Mouse (Mus musculus): ENCODE data around the gene Cog2. TPM values are rescaled to one million over a fixed set of nuclear protein-coding genes. Genes with fewer than 3 reads are reported as not detected.

The Cog2 gene
- polyA plus RNA-seq, 1 experiment from 2014 or later: 42.6 TPM

DNA sequence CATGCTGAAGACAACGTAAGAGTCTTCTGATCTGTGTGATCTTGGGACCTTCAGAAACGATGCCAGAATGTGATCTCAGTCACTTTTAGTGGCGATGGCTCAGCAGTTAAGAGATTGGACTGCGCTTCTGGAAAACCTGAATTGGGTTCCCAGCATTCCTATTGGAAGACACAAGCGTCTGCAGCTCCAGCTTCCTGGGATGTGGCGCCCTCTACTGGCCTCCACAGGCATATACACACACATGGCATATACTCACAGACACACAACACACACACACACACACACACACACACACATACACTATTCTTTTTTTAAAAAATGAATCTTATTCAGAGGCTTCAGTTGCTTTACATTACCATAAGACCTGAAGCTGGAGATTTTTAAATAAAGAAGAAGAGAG lies 30.8 kb upstream of the Cog2 start:
- H3K9ac ChIP-seq (ENCODE audit: low read length): no peak overlapping the region
- no peaks in the 10 kb centered on the region for H3K36me3 ChIP-seq (ENCODE audit: control insufficient read depth, insufficient read depth, low read length)
- DNase-seq (ENCODE audit: low spot score) (no peak), ATAC-seq (ENCODE audit: insufficient read depth, low FRiP score, low TSS enrichment) (no peak)
- H3K27ac ChIP-seq (ENCODE audit: low read depth, low read length): no peak overlapping the region
- H3K4me2 ChIP-seq (ENCODE audit: low read depth): no peak overlapping the region
- H3K4me1 ChIP-seq (ENCODE audit: control insufficient read depth, insufficient read depth, low read length): no peaks in the 10 kb centered on the region
- 86% methylated on average over 6 of the region's 6 CpGs for WGBS
- no peaks in the 10 kb centered on the region for H3K9me3 ChIP-seq (ENCODE audit: control insufficient read depth, low read length)
- no peaks in the 10 kb centered on the region for H3K27me3 ChIP-seq (ENCODE audit: control insufficient read depth, insufficient read depth, low read length)
- no peak overlapping the region for H3K4me3 ChIP-seq (ENCODE audit: low read depth, low read length)

DNA sequence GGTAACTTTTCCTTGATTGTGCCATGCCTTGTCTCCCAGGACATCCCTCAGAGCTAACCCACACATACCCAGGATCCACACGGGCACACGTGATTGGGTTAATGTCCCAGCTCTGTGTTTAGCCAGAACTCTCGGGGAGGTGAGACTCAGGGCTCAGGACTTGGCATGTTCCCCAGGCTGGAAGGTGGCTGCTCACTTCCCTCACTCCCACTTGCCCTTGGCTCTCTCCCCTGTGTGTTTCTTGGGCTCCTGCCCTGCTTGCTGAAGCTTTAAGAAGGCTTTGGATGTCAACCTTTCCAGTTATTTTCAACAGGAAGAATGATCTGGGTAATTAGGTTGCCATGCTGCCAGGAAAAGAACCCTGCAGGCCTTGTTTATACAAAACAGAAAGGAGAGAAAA lies 26.2 kb upstream of the Cog2 start:
- no peak overlapping the region for H3K4me3 ChIP-seq (ENCODE audit: low read depth, low read length)
- DNase-seq (ENCODE audit: low spot score): no peak
- H3K9me3 ChIP-seq (ENCODE audit: control insufficient read depth, low read length): no peaks in the 10 kb centered on the region
- no peaks in the 10 kb centered on the region for H3K4me1 ChIP-seq (ENCODE audit: control insufficient read depth, insufficient read depth, low read length)
- no peak overlapping the region for H3K9ac ChIP-seq (ENCODE audit: low read length)
- H3K36me3 ChIP-seq (ENCODE audit: control insufficient read depth, insufficient read depth, low read length): no peaks in the 10 kb centered on the region
- no peak overlapping the region for H3K4me2 ChIP-seq (ENCODE audit: low read depth)
- 94% methylated on average over 3 of the region's 3 CpGs for WGBS
- H3K27me3 ChIP-seq (ENCODE audit: control insufficient read depth, insufficient read depth, low read length): no peaks in the 10 kb centered on the region
- no peak overlapping the region for H3K27ac ChIP-seq (ENCODE audit: low read depth, low read length)
- ATAC-seq (ENCODE audit: insufficient read depth, low FRiP score, low TSS enrichment): no peak

DNA sequence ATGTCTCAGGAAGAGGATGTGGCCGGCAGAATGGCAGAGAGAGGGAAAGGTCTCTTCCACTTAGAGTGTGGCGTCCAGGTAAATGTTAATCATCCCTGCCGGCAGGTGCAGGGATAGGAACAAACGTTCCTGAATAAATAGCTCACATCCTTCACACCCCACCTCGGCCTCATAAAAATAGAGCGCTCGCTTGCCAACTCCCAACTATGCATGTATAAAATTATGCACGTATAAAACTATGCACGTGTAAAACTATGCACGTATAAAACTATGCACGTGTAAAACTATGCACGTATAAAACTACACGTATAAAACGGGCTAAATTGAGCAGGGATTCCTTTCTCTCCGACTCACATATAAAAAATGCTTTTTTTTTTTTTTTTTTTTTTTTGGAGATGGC lies 25.6 kb upstream of the Cog2 start:
- Histone ChIP-seq H3K27me3 (ENCODE audit: control insufficient read depth, insufficient read depth, low read length) (no peaks in the 10 kb centered on the region), H3K9me3 (ENCODE audit: control insufficient read depth, low read length) (no peaks in the 10 kb centered on the region), H3K4me2 (ENCODE audit: low read depth) (no peak overlapping the region), H3K4me1 (ENCODE audit: control insufficient read depth, insufficient read depth, low read length) (no peaks in the 10 kb centered on the region), H3K4me3 (ENCODE audit: low read depth, low read length) (no peak overlapping the region), H3K36me3 (ENCODE audit: control insufficient read depth, insufficient read depth, low read length) (no peaks in the 10 kb centered on the region), H3K9ac (ENCODE audit: low read length) (no peak overlapping the region), H3K27ac (ENCODE audit: low read depth, low read length) (no peak overlapping the region)
- DNase-seq (ENCODE audit: low spot score) (no peak), ATAC-seq (ENCODE audit: insufficient read depth, low FRiP score, low TSS enrichment) (no peak)
- 91% methylated on average over 15 of the region's 15 CpGs for WGBS

DNA sequence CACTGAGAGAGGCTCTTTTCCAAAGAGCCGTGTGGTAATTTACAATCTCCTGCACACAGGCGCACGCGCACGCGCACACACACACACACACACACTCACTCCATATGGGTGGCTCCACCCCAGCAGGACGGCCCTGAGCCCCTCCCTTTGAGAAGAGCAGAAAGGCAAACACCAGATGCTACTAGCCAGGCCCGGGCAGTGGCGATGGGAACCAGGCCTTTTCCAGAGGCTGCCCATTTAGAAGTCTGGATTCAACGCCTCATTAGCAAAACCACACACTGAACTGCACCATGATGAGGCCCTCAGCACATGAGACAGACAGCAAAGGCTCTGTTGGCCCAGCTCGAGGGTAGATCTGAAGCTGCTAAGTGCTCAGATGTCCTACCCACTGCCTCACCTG lies 24.9 kb upstream of the Cog2 start:
- DNase-seq (ENCODE audit: low spot score): no peak
- 58% methylated on average over 11 of the region's 11 CpGs for WGBS

DNA sequence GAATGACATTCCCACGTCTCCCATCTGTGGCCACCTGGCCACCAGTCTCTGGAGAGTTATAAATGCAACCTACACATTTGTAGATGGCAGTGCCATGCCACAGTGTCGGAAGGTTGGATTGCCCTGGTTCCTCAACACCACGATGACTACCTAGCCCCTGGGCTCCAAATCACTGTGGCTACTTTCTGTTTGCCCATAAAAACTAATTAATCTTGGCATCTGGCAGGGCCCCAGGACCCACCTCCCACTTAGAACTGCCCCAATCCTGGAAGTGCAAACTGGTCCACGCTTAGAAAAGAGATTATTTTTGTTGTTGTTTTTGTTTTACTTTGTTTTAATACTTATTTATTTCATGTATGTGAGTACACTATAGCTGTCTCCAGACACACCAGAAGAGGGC lies 24.3 kb upstream of the Cog2 start:
- Histone ChIP-seq H3K9me3 (ENCODE audit: control insufficient read depth, low read length) (no peaks in the 10 kb centered on the region), H3K27me3 (ENCODE audit: control insufficient read depth, insufficient read depth, low read length) (no peaks in the 10 kb centered on the region), H3K4me2 (ENCODE audit: low read depth) (no peak overlapping the region), H3K36me3 (ENCODE audit: control insufficient read depth, insufficient read depth, low read length) (no peaks in the 10 kb centered on the region), H3K27ac (ENCODE audit: low read depth, low read length) (no peak overlapping the region), H3K4me1 (ENCODE audit: control insufficient read depth, insufficient read depth, low read length) (no peaks in the 10 kb centered on the region), H3K9ac (ENCODE audit: low read length) (no peak overlapping the region), H3K4me3 (ENCODE audit: low read depth, low read length) (no peak overlapping the region)
- DNase-seq (ENCODE audit: low spot score): no peak
- WGBS: 76% methylated on average over 4 of the region's 4 CpGs
- ATAC-seq (ENCODE audit: insufficient read depth, low FRiP score, low TSS enrichment): no peak

More for the DNA sequence above, 24.9 kb upstream of the Cog2 start:
- Histone ChIP-seq H3K4me2 (ENCODE audit: low read depth) (no peak overlapping the region), H3K4me3 (ENCODE audit: low read depth, low read length) (no peak overlapping the region), H3K36me3 (ENCODE audit: control insufficient read depth, insufficient read depth, low read length) (no peaks in the 10 kb centered on the region), H3K27ac (ENCODE audit: low read depth, low read length) (no peak overlapping the region), H3K4me1 (ENCODE audit: control insufficient read depth, insufficient read depth, low read length) (no peaks in the 10 kb centered on the region), H3K9ac (ENCODE audit: low read length) (no peak overlapping the region), H3K9me3 (ENCODE audit: control insufficient read depth, low read length) (no peaks in the 10 kb centered on the region), H3K27me3 (ENCODE audit: control insufficient read depth, insufficient read depth, low read length) (no peaks in the 10 kb centered on the region)
- ATAC-seq (ENCODE audit: insufficient read depth, low FRiP score, low TSS enrichment): no peak

DNA sequence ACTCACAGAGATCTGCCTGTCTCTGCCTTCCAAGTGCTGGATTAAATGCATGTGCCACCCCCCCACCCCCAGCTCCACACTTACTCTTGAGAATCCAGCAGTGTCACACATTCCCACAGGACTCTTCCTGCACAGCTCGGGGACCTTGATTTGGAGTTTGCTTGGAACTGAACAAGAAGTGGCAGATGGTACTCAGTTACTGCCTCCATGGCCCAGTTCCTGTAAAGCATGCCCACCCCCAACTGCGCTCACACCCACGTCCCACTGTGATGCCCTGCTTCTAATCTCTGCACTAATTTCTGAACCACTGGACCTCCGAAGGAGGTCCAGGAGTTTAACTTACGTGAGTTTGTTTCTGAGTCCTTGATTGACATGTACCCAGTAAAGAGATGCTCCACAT lies 23.7 kb upstream of the Cog2 start:
- H3K27me3 ChIP-seq (ENCODE audit: control insufficient read depth, insufficient read depth, low read length): no peaks in the 10 kb centered on the region
- 92% methylated on average over 5 of the region's 5 CpGs for WGBS
- H3K27ac ChIP-seq (ENCODE audit: low read depth, low read length): no peak overlapping the region
- no peaks in the 10 kb centered on the region for H3K9me3 ChIP-seq (ENCODE audit: control insufficient read depth, low read length)
- DNase-seq (ENCODE audit: low spot score) (no peak), ATAC-seq (ENCODE audit: insufficient read depth, low FRiP score, low TSS enrichment) (no peak)
- H3K4me1 ChIP-seq (ENCODE audit: control insufficient read depth, insufficient read depth, low read length): no peaks in the 10 kb centered on the region
- H3K36me3 ChIP-seq (ENCODE audit: control insufficient read depth, insufficient read depth, low read length): no peaks in the 10 kb centered on the region
- no peak overlapping the region for H3K4me3 ChIP-seq (ENCODE audit: low read depth, low read length)
- no peak overlapping the region for H3K4me2 ChIP-seq (ENCODE audit: low read depth)
- H3K9ac ChIP-seq (ENCODE audit: low read length): no peak overlapping the region

DNA sequence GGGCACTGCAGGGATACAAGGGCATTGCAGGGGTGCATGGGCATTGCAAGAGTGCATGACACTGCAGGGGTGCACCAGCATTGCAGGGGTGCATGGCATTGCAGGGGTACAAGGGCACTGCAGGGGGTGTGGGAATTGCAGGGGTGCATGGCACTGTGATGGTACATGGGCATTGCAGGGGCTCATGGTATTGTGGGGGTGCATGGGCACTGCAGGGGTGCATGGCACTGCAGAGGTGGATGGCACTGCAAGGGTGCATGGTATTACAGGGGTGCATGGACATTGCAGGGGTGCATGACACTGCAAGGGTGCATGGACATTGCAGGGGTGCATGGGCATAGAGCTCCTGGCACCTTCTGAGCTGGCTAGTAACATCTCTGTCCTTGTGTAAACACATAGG lies 22.2 kb upstream of the Cog2 start:
- Histone ChIP-seq H3K27me3 (ENCODE audit: control insufficient read depth, insufficient read depth, low read length) (no peaks in the 10 kb centered on the region), H3K36me3 (ENCODE audit: control insufficient read depth, insufficient read depth, low read length) (no peaks in the 10 kb centered on the region), H3K4me1 (ENCODE audit: control insufficient read depth, insufficient read depth, low read length) (no peaks in the 10 kb centered on the region), H3K4me3 (ENCODE audit: low read depth, low read length) (no peak overlapping the region), H3K9ac (ENCODE audit: low read length) (no peak overlapping the region), H3K27ac (ENCODE audit: low read depth, low read length) (no peak overlapping the region), H3K9me3 (ENCODE audit: control insufficient read depth, low read length) (no peaks in the 10 kb centered on the region), H3K4me2 (ENCODE audit: low read depth) (no peak overlapping the region)
- DNase-seq (ENCODE audit: low spot score) (no peak), ATAC-seq (ENCODE audit: insufficient read depth, low FRiP score, low TSS enrichment) (no peak)

DNA sequence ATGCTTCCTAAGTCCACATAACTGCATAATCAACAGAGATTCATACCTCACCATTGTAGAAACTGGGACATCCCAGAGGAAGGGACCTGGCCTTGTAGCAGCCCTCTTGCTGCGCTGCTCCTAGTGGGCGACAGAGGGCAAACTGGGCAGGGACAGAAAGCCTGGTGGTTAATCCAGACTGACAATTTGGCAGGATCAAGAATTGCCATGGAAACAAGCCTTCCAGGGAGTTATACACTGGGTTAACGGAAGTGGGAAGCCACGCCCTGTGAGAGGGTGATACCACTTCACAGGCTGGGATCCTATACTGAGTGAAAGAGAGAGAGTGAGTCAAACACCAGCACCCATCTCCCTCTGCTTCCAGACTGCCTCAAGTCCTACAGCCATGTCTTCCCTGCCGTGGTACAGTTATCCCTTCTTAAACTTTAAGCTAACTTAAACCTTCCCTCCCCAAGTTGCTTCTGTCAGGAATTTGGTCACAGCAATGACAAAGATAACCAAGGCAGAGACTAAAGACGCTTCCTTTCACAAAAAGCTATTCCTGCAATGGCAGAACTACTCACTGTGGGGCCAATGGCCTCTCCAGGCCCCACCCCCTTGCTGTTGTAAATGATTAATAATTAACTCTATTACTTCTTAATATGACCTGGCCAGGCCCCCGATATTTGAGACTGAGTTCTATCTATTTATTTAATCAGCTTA lies 21.2 kb upstream of the Cog2 start:
- Histone ChIP-seq H3K27ac (ENCODE audit: low read depth, low read length) (no peak overlapping the region), H3K9me3 (ENCODE audit: control insufficient read depth, low read length) (no peaks in the 10 kb centered on the region), H3K4me3 (ENCODE audit: low read depth, low read length) (no peak overlapping the region), H3K36me3 (ENCODE audit: control insufficient read depth, insufficient read depth, low read length) (no peaks in the 10 kb centered on the region), H3K27me3 (ENCODE audit: control insufficient read depth, insufficient read depth, low read length) (no peaks in the 10 kb centered on the region), H3K9ac (ENCODE audit: low read length) (no peak overlapping the region), H3K4me2 (ENCODE audit: low read depth) (no peak overlapping the region), H3K4me1 (ENCODE audit: control insufficient read depth, insufficient read depth, low read length) (no peaks in the 10 kb centered on the region)
- 58% methylated on average over 7 of the region's 7 CpGs for WGBS
- DNase-seq (ENCODE audit: low spot score) (no peak), ATAC-seq (ENCODE audit: insufficient read depth, low FRiP score, low TSS enrichment) (no peak)

DNA sequence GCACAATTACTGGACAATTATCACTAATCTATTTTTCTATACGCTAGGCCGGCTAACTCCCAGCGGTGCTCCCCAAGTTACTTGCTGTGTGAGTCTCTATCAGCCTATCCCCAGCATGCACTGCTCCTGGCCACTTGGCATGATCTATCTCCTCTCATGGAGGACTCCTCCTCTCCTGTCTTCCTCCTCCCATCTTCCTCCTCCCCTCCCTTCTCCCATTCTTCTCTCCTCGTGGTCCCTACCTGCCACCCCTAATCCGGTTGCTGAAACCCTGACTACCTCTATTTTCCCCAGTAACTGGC lies 20.7 kb upstream of the Cog2 start:
- no peaks in the 10 kb centered on the region for H3K27me3 ChIP-seq (ENCODE audit: control insufficient read depth, insufficient read depth, low read length)
- no peaks in the 10 kb centered on the region for H3K4me1 ChIP-seq (ENCODE audit: control insufficient read depth, insufficient read depth, low read length)
- H3K9me3 ChIP-seq (ENCODE audit: control insufficient read depth, low read length): no peaks in the 10 kb centered on the region
- H3K4me2 ChIP-seq (ENCODE audit: low read depth): no peak overlapping the region
- H3K9ac ChIP-seq (ENCODE audit: low read length): no peak overlapping the region
- ATAC-seq (ENCODE audit: insufficient read depth, low FRiP score, low TSS enrichment): no peak
- H3K36me3 ChIP-seq (ENCODE audit: control insufficient read depth, insufficient read depth, low read length): no peaks in the 10 kb centered on the region
- DNase-seq (ENCODE audit: low spot score): no peak
- no peak overlapping the region for H3K4me3 ChIP-seq (ENCODE audit: low read depth, low read length)
- no peak overlapping the region for H3K27ac ChIP-seq (ENCODE audit: low read depth, low read length)
- WGBS: 80% methylated on average over 5 of the region's 5 CpGs

Measured in neural tube, embryonic 11.5 days (tissue).